9 mouse cellular contexts compared by ENCODE assay signal in the genomic region with DNA sequence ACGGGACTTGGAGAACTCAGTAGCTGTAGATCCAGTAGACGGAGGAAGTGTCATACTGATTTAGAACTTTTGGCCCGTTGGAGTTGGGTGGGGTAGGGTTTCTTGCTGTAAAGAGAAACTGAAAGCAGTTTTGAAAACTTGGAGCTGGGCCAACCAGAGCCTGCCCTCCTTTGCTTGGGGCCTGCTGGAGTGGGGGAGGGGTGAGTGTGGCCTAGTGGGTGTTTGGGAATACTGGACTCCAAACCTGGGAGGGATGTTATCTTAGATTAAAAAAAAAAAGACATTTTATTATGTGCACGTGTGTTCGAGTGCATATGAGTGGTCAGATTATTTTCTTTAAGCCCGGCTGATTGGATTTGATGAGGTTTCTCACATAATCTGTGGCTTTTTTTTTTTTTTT. TPM values are rescaled to one million over a fixed set of nuclear protein-coding genes. Genes with fewer than 3 reads are reported as not detected.
DNase-seq lines count a peak whose midpoint lies in the region; ATAC-seq and TF ChIP-seq lines count a peak whose summit lies in the region.
"Had no signal": no experiment of that assay in that cellular context is flagged by ENCODE, and none has a peak within 500 bp of the region (broad histone marks: within the 10 kb centered on the region; RNA-seq: fewer than 3 reads in every experiment).

No protein-coding gene starts in this region.

- peak overlapping the region; percentile 96 for H3K9ac ChIP-seq in CH12.LX (ENCODE audit: insufficient read depth, low read depth)
- H3K9ac ChIP-seq in embryonic facial prominence, embryonic 13.5 days = 0 out of 2 replicates have a peak overlapping the region, but pooled peaks have one; percentile 40
- H3K9ac ChIP-seq in heart, embryonic 14.5 days (ENCODE audit: low read length) = peak overlapping the region; percentile 97
- H3K9ac ChIP-seq in lung, postnatal 0 days (replicated peaks; ENCODE audit: low read depth) = no peak overlapping the region

- ATAC-seq in embryonic facial prominence, embryonic 13.5 days (ENCODE audit: insufficient number of reproducible peaks, insufficient read depth, low FRiP score, low TSS enrichment, low read depth) = no peak
- no peak for ATAC-seq in heart, embryonic 14.5 days (ENCODE audit: insufficient number of reproducible peaks, insufficient read depth, low FRiP score, low read depth)
- no peak for ATAC-seq in lung, postnatal 0 days

- TF ChIP-seq CTCF in CH12.LX (conservative IDR thresholded peaks at IDR 0.05 in 1 of 2, IDR thresholded peaks at IDR 0.05 in 1 of 2; ENCODE audit: low read depth in 2 of 2, low read length in 2 of 2) = no peak
- TF ChIP-seq CTCF in lung, postnatal 0 days (IDR thresholded peaks at IDR 0.05) = no peak

- no peaks in the 10 kb centered on the region for H3K27me3 ChIP-seq in CH12.LX (replicated peaks)
- H3K27me3 ChIP-seq in embryonic facial prominence, embryonic 13.5 days = no peaks in the 10 kb centered on the region
- no peaks in the 10 kb centered on the region for H3K27me3 ChIP-seq in heart, embryonic 14.5 days (ENCODE audit: control insufficient read depth, insufficient read depth, low read length)
- no peaks in the 10 kb centered on the region for H3K27me3 ChIP-seq in lung, postnatal 0 days (replicated peaks; ENCODE audit: insufficient read depth, low read length)

- DNase-seq in CH12.LX (ENCODE audit: extremely low read depth) = peak; percentile 77
- DNase-seq in adrenal gland, adult (ENCODE audit: inconsistent age in 2 of 2, low spot score in 1 of 2) = peak; percentile 83 to 94
- peak; percentile 90 for DNase-seq in kidney, postnatal 10 days
- peak; percentile 82 for DNase-seq in lung, postnatal 0 days (ENCODE audit: low spot score)
- peak; percentile 88 for DNase-seq in retina, postnatal 1 day
- DNase-seq in urinary bladder, postnatal 4 days (ENCODE audit: low spot score in 2 of 2) = peak; percentile 47 to 83

- dilution Hi-C loops in CH12.LX (cut with MboI; ENCODE audit: extremely low pct_ligation_motif_present, extremely low pct_unique_long_range_greater_than_20kb, low sequenced_read_pairs) = no loop called here

- H3K9me3 ChIP-seq in CH12.LX (replicated peaks; ENCODE audit: low read length) = no peaks in the 10 kb centered on the region
- H3K9me3 ChIP-seq in embryonic facial prominence, embryonic 13.5 days = no peaks in the 10 kb centered on the region
- no peaks in the 10 kb centered on the region for H3K9me3 ChIP-seq in heart, embryonic 14.5 days (ENCODE audit: control insufficient read depth, low read length)
- H3K9me3 ChIP-seq in lung, postnatal 0 days (ENCODE audit: low read length) = no peaks in the 10 kb centered on the region

- peaks cover 0 to 24% of the 10 kb centered on the region in 2 experiments; a peak in 2 of 4 replicates for H3K4me1 ChIP-seq in CH12.LX (ENCODE audit: control insufficient read depth in 1 of 2, insufficient read depth in 2 of 2)
- H3K4me1 ChIP-seq in embryonic facial prominence, embryonic 13.5 days = peaks cover 23% of the 10 kb centered on the region
- H3K4me1 ChIP-seq in heart, embryonic 14.5 days (ENCODE audit: control insufficient read depth in 2 of 2, insufficient read depth in 2 of 2, low read length in 2 of 2) = peaks cover 17 to 45% of the 10 kb centered on the region in 2 experiments
- peaks cover 13% of the 10 kb centered on the region for H3K4me1 ChIP-seq in lung, postnatal 0 days (ENCODE audit: insufficient read depth, low read depth, low read length)

- peak overlapping the region; percentile 50 to 77 (median 53) for H3K4me3 ChIP-seq in CH12.LX (replicated peaks in 1 of 3; ENCODE audit: low read depth in 2 of 3, low read length in 2 of 3, poor library complexity in 1 of 3)
- no peak overlapping the region for H3K4me3 ChIP-seq in embryonic facial prominence, embryonic 13.5 days
- H3K4me3 ChIP-seq in heart, embryonic 14.5 days (ENCODE audit: control insufficient read depth in 1 of 2, insufficient read depth in 1 of 2, low read depth in 1 of 2, low read length in 2 of 2) = peak overlapping the region; percentile 22 to 30; a peak in 3 of 4 replicates
- H3K4me3 ChIP-seq in lung, postnatal 0 days (ENCODE audit: low read depth, low read length) = peak overlapping the region; percentile 24; the same call in 1 of the 2 replicates
- H3K4me3 ChIP-seq: left cerebral cortex, adult 2 months had no signal

- H3K36me3 ChIP-seq in CH12.LX (replicated peaks in 1 of 2; ENCODE audit: control insufficient read depth in 1 of 2, insufficient read depth in 1 of 2, low read length in 1 of 2) = no peaks in the 10 kb centered on the region
- no peaks in the 10 kb centered on the region for H3K36me3 ChIP-seq in embryonic facial prominence, embryonic 13.5 days
- H3K36me3 ChIP-seq in heart, embryonic 14.5 days (ENCODE audit: control insufficient read depth, insufficient read depth, low read length) = no peaks in the 10 kb centered on the region
- no peaks in the 10 kb centered on the region for H3K36me3 ChIP-seq in lung, postnatal 0 days (ENCODE audit: insufficient read depth, low read length)

- H3K4me2 ChIP-seq in CH12.LX (ENCODE audit: insufficient read depth, low read depth, poor library complexity, severe bottlenecking) = peak overlapping the region; percentile 99
- 0 out of 2 replicates have a peak overlapping the region, but pooled peaks have one; percentile 26 for H3K4me2 ChIP-seq in embryonic facial prominence, embryonic 13.5 days
- H3K4me2 ChIP-seq in heart, embryonic 14.5 days (ENCODE audit: low read length) = peak overlapping the region; percentile 84
- peak overlapping the region; percentile 52 for H3K4me2 ChIP-seq in lung, postnatal 0 days (replicated peaks; ENCODE audit: low read depth, low read length)

- peak overlapping the region; percentile 83 for H3K27ac ChIP-seq in CH12.LX (ENCODE audit: insufficient read depth, low read depth)
- H3K27ac ChIP-seq in embryonic facial prominence, embryonic 13.5 days = 0 out of 2 replicates have a peak overlapping the region, but pooled peaks have one; percentile 44
- peak overlapping the region; percentile 85 to 99 for H3K27ac ChIP-seq in heart, embryonic 14.5 days (replicated peaks in 1 of 2; ENCODE audit: control insufficient read depth in 1 of 2, insufficient read depth in 1 of 2, low read depth in 2 of 2, low read length in 2 of 2)
- peak overlapping the region; percentile 73 for H3K27ac ChIP-seq in lung, postnatal 0 days (ENCODE audit: low read length)
- H3K27ac ChIP-seq: left cerebral cortex, adult 2 months had no signal

- no peak for TF ChIP-seq RAD21 in CH12.LX (IDR thresholded peaks at IDR 0.05; ENCODE audit: low read depth, low read length)

- peaks cover 22% of the 10 kb centered on the region for H3K79me2 ChIP-seq in CH12.LX (replicated peaks; ENCODE audit: control insufficient read depth, extremely low read depth, insufficient read depth, poor library complexity, severe bottlenecking)

- TF ChIP-seq POLR2A in CH12.LX (IDR thresholded peaks at IDR 0.05; ENCODE audit: low read depth, low read length) = no peak

- WGBS in embryonic facial prominence, embryonic 13.5 days = 35% methylated on average over 6 of the region's 6 CpGs
- WGBS in heart, embryonic 14.5 days = 22% methylated on average over 6 of the region's 6 CpGs
- WGBS in lung, postnatal 0 days = 10% methylated on average over 6 of the region's 6 CpGs

- in situ Hi-C loops in CH12.LX (cut with MboI; ENCODE audit: low pct_ligation_motif_present, low pct_unique_long_range_greater_than_20kb, low sequenced_read_pairs) = no loop called here

- peak; percentile 49; the same call in 1 of the 2 replicates for TF ChIP-seq EP300 in CH12.LX (IDR thresholded peaks at IDR 0.05; ENCODE audit: low read length)
- peak; percentile 56 for TF ChIP-seq EP300 in lung, postnatal 0 days (IDR thresholded peaks at IDR 0.05)

TF ChIP-seq in CH12.LX, 34 proteins besides CTCF, POLR2A, EP300 and RAD21 (continues in another document):
- no peak for TF ChIP-seq MAFK (IDR thresholded peaks at IDR 0.05; ENCODE audit: insufficient replicate concordance, low read length)
- TF ChIP-seq IRF4 (IDR thresholded peaks at IDR 0.05; ENCODE audit: low read depth, low read length) = peak; percentile 85
- TF ChIP-seq USF2 (conservative IDR thresholded peaks at IDR 0.05; ENCODE audit: low read depth, low read length) = no peak
- no peak for TF ChIP-seq POLR2AphosphoS2 (IDR thresholded peaks at IDR 0.05; ENCODE audit: low read depth, low read length)
- no peak for TF ChIP-seq SMC3 (IDR thresholded peaks at IDR 0.05; ENCODE audit: low read depth, low read length)
- no peak for TF ChIP-seq ZC3H11A (IDR thresholded peaks at IDR 0.05; ENCODE audit: low read depth, low read length)
- 0 out of 2 replicates have a peak, but pooled peaks have one; percentile 19 for TF ChIP-seq KAT2A (IDR thresholded peaks at IDR 0.05; ENCODE audit: insufficient replicate concordance, low read length)
- TF ChIP-seq MAX (IDR thresholded peaks at IDR 0.05; ENCODE audit: low read length) = 0 out of 2 replicates have a peak, but pooled peaks have one; percentile 34
- peak; percentile 64 for TF ChIP-seq BHLHE40 (IDR thresholded peaks at IDR 0.05; ENCODE audit: low read depth, low read length)
- no peak for TF ChIP-seq E2F4 (IDR thresholded peaks at IDR 0.05; ENCODE audit: insufficient replicate concordance, low read depth, low read length)
- peak; percentile 29; the same call in 1 of the 2 replicates for TF ChIP-seq HCFC1 (IDR thresholded peaks at IDR 0.05; ENCODE audit: low read depth, low read length)
- TF ChIP-seq JUN (IDR thresholded peaks at IDR 0.05; ENCODE audit: insufficient read depth, low read depth, low read length) = no peak
- 0 out of 2 replicates have a peak, but pooled peaks have one; percentile 27 for TF ChIP-seq TBP (conservative IDR thresholded peaks at IDR 0.05; ENCODE audit: low read depth, low read length)
- TF ChIP-seq MYC (IDR thresholded peaks at IDR 0.05; ENCODE audit: low read depth, low read length) = 0 out of 2 replicates have a peak, but pooled peaks have one; percentile 46

RNA-seq across cellular contexts. Expression of gene Kat2b, which starts 3.2 kb away (rescaled TPM):
- total RNA-seq in CH12.LX (2012; rRNA removed) (3.6 and 3.9 TPM in 2 replicates), CH12.LX (2014; rRNA removed) (4.6 and 5.0 TPM in 2 replicates)
- 4.1 and 4.6 TPM in 2 replicates for polyA plus RNA-seq in CH12.LX (2012; ENCODE audit: insufficient read length, low read depth)
- 3.7 and 5.1 TPM in 2 replicates for polyA plus RNA-seq in embryonic facial prominence, embryonic 13.5 days (2015; fragmentation: Nextera tagmentation; extraction: Ambion mirVana)
- 16.6 and 17.0 TPM in 2 replicates for polyA plus RNA-seq in heart, embryonic 14.5 days (2014; fragmentation: Nextera tagmentation; extraction: Ambion mirVana)
- 9.4 and 9.8 TPM in 2 replicates for polyA plus RNA-seq in lung, postnatal 0 days (2015; fragmentation: Nextera tagmentation; extraction: Ambion mirVana)

RNA-seq across cellular contexts. Expression of gene Pp2d1, which starts 30.6 kb away (rescaled TPM):
- total RNA-seq in CH12.LX (2012; rRNA removed) = not detected in 2 replicates
- not detected in 2 replicates for total RNA-seq in CH12.LX (2014; rRNA removed)
- not detected in 2 replicates for polyA plus RNA-seq in CH12.LX (2012; ENCODE audit: insufficient read length, low read depth)
- 0.22 and 0.31 TPM in 2 replicates for polyA plus RNA-seq in embryonic facial prominence, embryonic 13.5 days (2015; fragmentation: Nextera tagmentation; extraction: Ambion mirVana)
- 0.32 and 0.40 TPM in 2 replicates for polyA plus RNA-seq in heart, embryonic 14.5 days (2014; fragmentation: Nextera tagmentation; extraction: Ambion mirVana)
- 0.23 and 0.27 TPM in 2 replicates for polyA plus RNA-seq in lung, postnatal 0 days (2015; fragmentation: Nextera tagmentation; extraction: Ambion mirVana)
- total RNA-seq: left cerebral cortex, adult 2 months had no signal

Comparison
In these comparisons a context has a peak if more than half of its experiments do, and no peak if none do; other contexts are left out.
1. H3K4me2 ChIP-seq: peak in every context shown above with its lines; median percentile 99 in CH12.LX; 84 in heart, embryonic 14.5 days; 52 in lung, postnatal 0 days; 26 in embryonic facial prominence, embryonic 13.5 days.